Mouse (Mus musculus) embryonic facial prominence, embryonic 13.5 days (tissue): Measurements from ENCODE around the gene Spin1. TPM values are rescaled to one million over a fixed set of nuclear protein-coding genes. Genes with fewer than 3 reads are reported as not detected.
"Not testable (repeated sequence)": the region's sequence is repeated elsewhere in the genome, so short reads cannot be mapped to it uniquely, and the experiment has no call there.

Source experiments
- ATAC-seq: fragments of 200-750 bp; cut with Nextera tagmentation; 2 replicates; pipeline ENCODE4 v1.8.0; 2017; ENCODE audit warnings: low read depth; ENCODE audit not compliant: insufficient number of reproducible peaks, insufficient read depth, low FRiP score, low TSS enrichment
- H3K27ac ChIP-seq: fragments of 300-500 bp; sonication (generic); 2 replicates; pipeline ENCODE4 v1.5.1; 2015; ENCODE audit warnings: moderate library complexity, mild to moderate bottlenecking, inconsistent platforms
- H3K27me3 ChIP-seq: fragments of 300-500 bp; sonication (generic); 2 replicates; pipeline ENCODE4 v1.6.1; 2015; ENCODE audit warnings: mild to moderate bottlenecking, inconsistent platforms
- H3K36me3 ChIP-seq: fragments of 300-500 bp; sonication (generic); 2 replicates; pipeline ENCODE4 v1.6.1; 2015; ENCODE audit warnings: mild to moderate bottlenecking, inconsistent platforms
- H3K4me1 ChIP-seq: fragments of 300-500 bp; sonication (generic); 2 replicates; pipeline ENCODE4 v1.6.1; 2015; ENCODE audit warnings: inconsistent platforms
- H3K4me2 ChIP-seq: fragments of 300-500 bp; sonication (generic); 2 replicates; pipeline ENCODE4 v1.6.1; 2015; ENCODE audit warnings: moderate library complexity, mild to moderate bottlenecking, inconsistent platforms
- H3K4me3 ChIP-seq: fragments of 300-500 bp; sonication (generic); 2 replicates; pipeline ENCODE4 v1.5.1; 2015; ENCODE audit warnings: mild to moderate bottlenecking, inconsistent platforms
- H3K9ac ChIP-seq: fragments of 300-500 bp; sonication (generic); 2 replicates; pipeline ENCODE4 v1.6.1; 2015; ENCODE audit warnings: mild to moderate bottlenecking, inconsistent platforms
- H3K9me3 ChIP-seq: fragments of 300-500 bp; sonication (generic); 2 replicates; pipeline ENCODE4 v1.6.1; 2016; ENCODE audit warnings: inconsistent platforms
- WGBS: fragments of 180-500 bp; shearing (Covaris S2); methylation state at CpG from one replicate; pipeline ENCODE4 v1.1.7; 2015; ENCODE audit warnings: mixed read lengths; 5-methylcytosine and 5-hydroxymethylcytosine counted together
- polyA plus RNA-seq: library from polyadenylated mRNA; unstranded; fragments of >200 nt; fragmentation: Nextera tagmentation; extraction: Ambion mirVana; gene quantifications from 2 replicates; pipeline ENCODE4 v1.2.1, GENCODE M21; 2015

Gene Spin1
- polyA plus RNA-seq = 116 and 128 TPM in 2 replicates

- ATAC-seq = peak; percentile 84
- Histone ChIP-seq H3K27ac (peak within 1 kb of the TSS; percentile 96), H3K36me3 (peaks cover 8% of the 10 kb centered on the region), H3K4me3 (peak within 1 kb of the TSS; percentile 73), H3K27me3 (no peaks in the 10 kb centered on the region), H3K9me3 (peaks cover 5% of the 10 kb centered on the region; the same call in 1 of the 2 replicates), H3K4me1 (peaks cover 22% of the 10 kb centered on the region), H3K4me2 (peak within 1 kb of the TSS; percentile 95), H3K9ac (peak within 1 kb of the TSS; percentile 98)
- under 1% methylated on average over 56 of the region's 85 CpGs for WGBS
Observed at GRCm38 (mm10) chr13:51100233-51101015, at the start of gene Spin1. TSS of gene Spin1 (plus strand) at chr13:51100880.

GRCm38 (mm10) chr13:51051016-51051415 lies 49.7 kb upstream of the Spin1 start:
- Histone ChIP-seq H3K27me3 (no peaks in the 10 kb centered on the region), H3K4me3 (no peak overlapping the region), H3K9ac (no peak overlapping the region), H3K27ac (no peak overlapping the region), H3K9me3 (no peaks in the 10 kb centered on the region), H3K36me3 (no peaks in the 10 kb centered on the region), H3K4me1 (0 out of 2 replicates have a peak, but pooled peaks cover 3% of the 10 kb centered on the region), H3K4me2 (no peak overlapping the region)
- ATAC-seq = no peak
- WGBS = 90% methylated on average over 4 of the region's 4 CpGs

- Histone ChIP-seq H3K9me3 (no peaks in the 10 kb centered on the region), H3K4me1 (0 out of 2 replicates have a peak, but pooled peaks cover 3% of the 10 kb centered on the region), H3K27ac (no peak overlapping the region), H3K4me2 (no peak overlapping the region), H3K4me3 (no peak overlapping the region), H3K36me3 (no peaks in the 10 kb centered on the region), H3K27me3 (no peaks in the 10 kb centered on the region), H3K9ac (no peak overlapping the region)
- no peak for ATAC-seq
- 60% methylated on average over 3 of the region's 3 CpGs for WGBS
Observed at GRCm38 (mm10) chr13:51052408-51052807, 48.3 kb upstream of the Spin1 start.

GRCm38 (mm10) chr13:51063024-51063423 lies 37.7 kb upstream of the Spin1 start:
- ATAC-seq = no peak
- no peaks in the 10 kb centered on the region for H3K27me3 ChIP-seq
- H3K4me3 ChIP-seq = no peak overlapping the region
- no peaks in the 10 kb centered on the region for H3K4me1 ChIP-seq
- no peak overlapping the region for H3K4me2 ChIP-seq
- WGBS = 38% methylated on average over 6 of the region's 6 CpGs
- peak overlapping the region; percentile 13; the same call in 1 of the 2 replicates for H3K27ac ChIP-seq
- no peak overlapping the region for H3K9ac ChIP-seq
- H3K36me3 ChIP-seq = no peaks in the 10 kb centered on the region
- no peaks in the 10 kb centered on the region for H3K9me3 ChIP-seq

GRCm38 (mm10) chr13:51063721-51064120 lies 37.0 kb upstream of the Spin1 start:
- no peak overlapping the region for H3K27ac ChIP-seq
- H3K27me3 ChIP-seq = no peaks in the 10 kb centered on the region
- no peak for ATAC-seq
- H3K4me1 ChIP-seq = no peaks in the 10 kb centered on the region
- H3K4me2 ChIP-seq = no peak overlapping the region
- no peak overlapping the region for H3K9ac ChIP-seq
- H3K36me3 ChIP-seq = no peaks in the 10 kb centered on the region
- H3K9me3 ChIP-seq = no peaks in the 10 kb centered on the region
- WGBS = 68% methylated on average over 1 of the region's 1 CpGs
- no peak overlapping the region for H3K4me3 ChIP-seq

- H3K4me1 ChIP-seq = no peaks in the 10 kb centered on the region
- ATAC-seq = no peak
- no peaks in the 10 kb centered on the region for H3K27me3 ChIP-seq
- no peak overlapping the region for H3K27ac ChIP-seq
- no peak overlapping the region for H3K4me3 ChIP-seq
- no peaks in the 10 kb centered on the region for H3K36me3 ChIP-seq
- no peak overlapping the region for H3K9ac ChIP-seq
- H3K4me2 ChIP-seq = no peak overlapping the region
- no peaks in the 10 kb centered on the region for H3K9me3 ChIP-seq
- 72% methylated on average over 3 of the region's 3 CpGs for WGBS
Observed at GRCm38 (mm10) chr13:51064429-51064828, 36.3 kb upstream of the Spin1 start.

GRCm38 (mm10) chr13:51071063-51071680 lies 29.5 kb upstream of the Spin1 start:
- 64% methylated on average over 11 of the region's 11 CpGs for WGBS
- no peak overlapping the region for H3K9ac ChIP-seq

GRCm38 (mm10) chr13:51071763-51072276 lies 28.9 kb upstream of the Spin1 start:
- ATAC-seq = no peak
- no peaks in the 10 kb centered on the region for H3K27me3 ChIP-seq
- no peak overlapping the region for H3K4me3 ChIP-seq
- no peak overlapping the region for H3K4me2 ChIP-seq
- H3K27ac ChIP-seq = no peak overlapping the region
- H3K9ac ChIP-seq = no peak overlapping the region
- WGBS = 85% methylated on average over 8 of the region's 8 CpGs
- no peaks in the 10 kb centered on the region for H3K4me1 ChIP-seq
- H3K36me3 ChIP-seq = no peaks in the 10 kb centered on the region
- H3K9me3 ChIP-seq = peaks cover 4% of the 10 kb centered on the region; the same call in 1 of the 2 replicates

More at GRCm38 (mm10) chr13:51071063-51071680, 29.5 kb upstream of the Spin1 start:
- H3K27me3 ChIP-seq = no peaks in the 10 kb centered on the region
- H3K9me3 ChIP-seq = no peaks in the 10 kb centered on the region
- H3K4me3 ChIP-seq = no peak overlapping the region
- H3K4me2 ChIP-seq = no peak overlapping the region
- no peak for ATAC-seq
- H3K4me1 ChIP-seq = no peaks in the 10 kb centered on the region
- H3K36me3 ChIP-seq = no peaks in the 10 kb centered on the region
- H3K27ac ChIP-seq = no peak overlapping the region

- ATAC-seq = no peak
- Histone ChIP-seq H3K4me3 (no peak overlapping the region), H3K9ac (no peak overlapping the region), H3K4me1 (no peaks in the 10 kb centered on the region), H3K27ac (no peak overlapping the region), H3K27me3 (no peaks in the 10 kb centered on the region), H3K36me3 (no peaks in the 10 kb centered on the region), H3K4me2 (no peak overlapping the region), H3K9me3 (peaks cover 4% of the 10 kb centered on the region; the same call in 1 of the 2 replicates)
- 89% methylated on average over 16 of the region's 16 CpGs for whole genome bisulfite sequencing
Observed at GRCm38 (mm10) chr13:51072917-51073843, 27.5 kb upstream of the Spin1 start.

GRCm38 (mm10) chr13:51074081-51074680 lies 26.5 kb upstream of the Spin1 start:
- no peaks in the 10 kb centered on the region for H3K36me3 ChIP-seq
- H3K27ac ChIP-seq = no peak overlapping the region
- no peaks in the 10 kb centered on the region for H3K4me1 ChIP-seq
- 70% methylated on average over 6 of the region's 6 CpGs for WGBS
- H3K4me3 ChIP-seq = no peak overlapping the region
- no peak overlapping the region for H3K4me2 ChIP-seq
- ATAC-seq = no peak
- H3K9ac ChIP-seq = no peak overlapping the region
- peaks cover 4% of the 10 kb centered on the region; the same call in 1 of the 2 replicates for H3K9me3 ChIP-seq
- H3K27me3 ChIP-seq = no peaks in the 10 kb centered on the region

- WGBS = 96% methylated on average over 14 of the region's 14 CpGs
- not testable (repeated sequence) for H3K4me3 ChIP-seq, H3K4me1 ChIP-seq, H3K36me3 ChIP-seq, ATAC-seq, H3K9ac ChIP-seq, H3K27me3 ChIP-seq, H3K27ac ChIP-seq, H3K9me3 ChIP-seq, H3K4me2 ChIP-seq
Observed at GRCm38 (mm10) chr13:51076191-51076590, 24.5 kb upstream of the Spin1 start.
